Mouse (Mus musculus): ENCODE measurements around the gene Usp8. TPM values are rescaled to one million over a fixed set of nuclear protein-coding genes. Genes with fewer than 3 reads are reported as not detected.

Gene Usp8
- polyA plus RNA-seq, 1 experiment from 2014 or later = 36.9 TPM

- no peak for DNase-seq (ENCODE audit: low spot score)
- no peaks in the 10 kb centered on the region for H3K9me3 ChIP-seq (ENCODE audit: control insufficient read depth, low read length)
- WGBS = 42% methylated on average over 11 of the region's 11 CpGs
- no peak overlapping the region for H3K4me2 ChIP-seq (ENCODE audit: low read length)
- no peak overlapping the region for H3K9ac ChIP-seq (ENCODE audit: low read length)
- no peak overlapping the region for H3K27ac ChIP-seq (ENCODE audit: low read depth)
- no peaks in the 10 kb centered on the region for H3K4me1 ChIP-seq (replicated peaks; ENCODE audit: control insufficient read depth, insufficient read depth, low read length)
- H3K27me3 ChIP-seq (replicated peaks; ENCODE audit: control insufficient read depth, insufficient read depth, low read length) = no peaks in the 10 kb centered on the region
- no peak overlapping the region for H3K4me3 ChIP-seq (ENCODE audit: low read depth, low read length)
- peaks cover 23% of the 10 kb centered on the region for H3K36me3 ChIP-seq (ENCODE audit: control insufficient read depth, insufficient read depth, low read length)
- no peak for ATAC-seq (replicated peaks; ENCODE audit: low FRiP score, low TSS enrichment, low read depth)
These were observed 58.9 kb downstream of the Usp8 start for GRCm38 (mm10) chr2:126765867-126766582.

GRCm38 (mm10) chr2:126767599-126767998, 60.5 kb downstream of the Usp8 start:
- H3K4me2 ChIP-seq (ENCODE audit: low read length) = no peak overlapping the region
- H3K27me3 ChIP-seq (replicated peaks; ENCODE audit: control insufficient read depth, insufficient read depth, low read length) = no peaks in the 10 kb centered on the region
- H3K36me3 ChIP-seq (ENCODE audit: control insufficient read depth, insufficient read depth, low read length) = peaks cover 8% of the 10 kb centered on the region
- no peak overlapping the region for H3K27ac ChIP-seq (ENCODE audit: low read depth)
- H3K9me3 ChIP-seq (ENCODE audit: control insufficient read depth, low read length) = no peaks in the 10 kb centered on the region
- no peak for ATAC-seq (replicated peaks; ENCODE audit: low FRiP score, low TSS enrichment, low read depth)
- WGBS = 92% methylated on average over 3 of the region's 3 CpGs
- H3K9ac ChIP-seq (ENCODE audit: low read length) = no peak overlapping the region
- no peak for DNase-seq (ENCODE audit: low spot score)
- no peak overlapping the region for H3K4me3 ChIP-seq (ENCODE audit: low read depth, low read length)
- no peaks in the 10 kb centered on the region for H3K4me1 ChIP-seq (replicated peaks; ENCODE audit: control insufficient read depth, insufficient read depth, low read length)

- no peak overlapping the region for H3K27ac ChIP-seq (ENCODE audit: low read depth)
- H3K4me2 ChIP-seq (ENCODE audit: low read length) = no peak overlapping the region
- WGBS = 71% methylated on average over 4 of the region's 4 CpGs
- H3K4me1 ChIP-seq (replicated peaks; ENCODE audit: control insufficient read depth, insufficient read depth, low read length) = no peaks in the 10 kb centered on the region
- H3K27me3 ChIP-seq (replicated peaks; ENCODE audit: control insufficient read depth, insufficient read depth, low read length) = no peaks in the 10 kb centered on the region
- no peak overlapping the region for H3K9ac ChIP-seq (ENCODE audit: low read length)
- no peaks in the 10 kb centered on the region for H3K9me3 ChIP-seq (ENCODE audit: control insufficient read depth, low read length)
- H3K36me3 ChIP-seq (ENCODE audit: control insufficient read depth, insufficient read depth, low read length) = peaks cover 2% of the 10 kb centered on the region
- no peak for ATAC-seq (replicated peaks; ENCODE audit: low FRiP score, low TSS enrichment, low read depth)
- no peak for DNase-seq (ENCODE audit: low spot score)
- no peak overlapping the region for H3K4me3 ChIP-seq (ENCODE audit: low read depth, low read length)
These were observed 61.1 kb downstream of the Usp8 start for GRCm38 (mm10) chr2:126768194-126768593.

- H3K27ac ChIP-seq (ENCODE audit: low read depth) = no peak overlapping the region
- 67% methylated on average over 19 of the region's 19 CpGs for WGBS
- DNase-seq (ENCODE audit: low spot score) = no peak
These were observed 62.5 kb downstream of the Usp8 start for GRCm38 (mm10) chr2:126769431-126770181.

GRCm38 (mm10) chr2:126772217-126772616, 65.1 kb downstream of the Usp8 start:
- DNase-seq (ENCODE audit: low spot score) (no peak), ATAC-seq (replicated peaks; ENCODE audit: low FRiP score, low TSS enrichment, low read depth) (no peak)
- no peaks in the 10 kb centered on the region for H3K36me3 ChIP-seq (ENCODE audit: control insufficient read depth, insufficient read depth, low read length)
- H3K4me1 ChIP-seq (replicated peaks; ENCODE audit: control insufficient read depth, insufficient read depth, low read length) = no peaks in the 10 kb centered on the region
- H3K27me3 ChIP-seq (replicated peaks; ENCODE audit: control insufficient read depth, insufficient read depth, low read length) = no peaks in the 10 kb centered on the region
- no peaks in the 10 kb centered on the region for H3K9me3 ChIP-seq (ENCODE audit: control insufficient read depth, low read length)
- H3K27ac ChIP-seq (ENCODE audit: low read depth) = no peak overlapping the region
- no peak overlapping the region for H3K4me2 ChIP-seq (ENCODE audit: low read length)
- H3K4me3 ChIP-seq (ENCODE audit: low read depth, low read length) = no peak overlapping the region
- no peak overlapping the region for H3K9ac ChIP-seq (ENCODE audit: low read length)
- WGBS = 92% methylated on average over 5 of the region's 5 CpGs

More at GRCm38 (mm10) chr2:126769431-126770181, 62.5 kb downstream of the Usp8 start:
- Histone ChIP-seq H3K9ac (ENCODE audit: low read length) (no peak overlapping the region), H3K36me3 (ENCODE audit: control insufficient read depth, insufficient read depth, low read length) (no peaks in the 10 kb centered on the region), H3K4me3 (ENCODE audit: low read depth, low read length) (no peak overlapping the region), H3K4me2 (ENCODE audit: low read length) (no peak overlapping the region), H3K4me1 (replicated peaks; ENCODE audit: control insufficient read depth, insufficient read depth, low read length) (no peaks in the 10 kb centered on the region), H3K9me3 (ENCODE audit: control insufficient read depth, low read length) (no peaks in the 10 kb centered on the region), H3K27me3 (replicated peaks; ENCODE audit: control insufficient read depth, insufficient read depth, low read length) (no peaks in the 10 kb centered on the region)
- no peak for ATAC-seq (replicated peaks; ENCODE audit: low FRiP score, low TSS enrichment, low read depth)

- no peak overlapping the region for H3K4me3 ChIP-seq (ENCODE audit: low read depth, low read length)
- WGBS = 61% methylated on average over 4 of the region's 4 CpGs
- no peak overlapping the region for H3K27ac ChIP-seq (ENCODE audit: low read depth)
- ATAC-seq (replicated peaks; ENCODE audit: low FRiP score, low TSS enrichment, low read depth) = no peak
- H3K4me2 ChIP-seq (ENCODE audit: low read length) = no peak overlapping the region
- no peaks in the 10 kb centered on the region for H3K27me3 ChIP-seq (replicated peaks; ENCODE audit: control insufficient read depth, insufficient read depth, low read length)
- no peak overlapping the region for H3K9ac ChIP-seq (ENCODE audit: low read length)
- DNase-seq (ENCODE audit: low spot score) = peak; percentile 12
- H3K36me3 ChIP-seq (ENCODE audit: control insufficient read depth, insufficient read depth, low read length) = no peaks in the 10 kb centered on the region
- no peaks in the 10 kb centered on the region for H3K9me3 ChIP-seq (ENCODE audit: control insufficient read depth, low read length)
- H3K4me1 ChIP-seq (replicated peaks; ENCODE audit: control insufficient read depth, insufficient read depth, low read length) = no peaks in the 10 kb centered on the region
These were observed 68.8 kb downstream of the Usp8 start for GRCm38 (mm10) chr2:126775951-126776350.

- Histone ChIP-seq H3K27ac (ENCODE audit: low read depth) (no peak overlapping the region), H3K9ac (ENCODE audit: low read length) (no peak overlapping the region), H3K4me1 (replicated peaks; ENCODE audit: control insufficient read depth, insufficient read depth, low read length) (no peaks in the 10 kb centered on the region), H3K4me2 (ENCODE audit: low read length) (no peak overlapping the region), H3K27me3 (replicated peaks; ENCODE audit: control insufficient read depth, insufficient read depth, low read length) (no peaks in the 10 kb centered on the region), H3K4me3 (ENCODE audit: low read depth, low read length) (no peak overlapping the region), H3K9me3 (ENCODE audit: control insufficient read depth, low read length) (no peaks in the 10 kb centered on the region), H3K36me3 (ENCODE audit: control insufficient read depth, insufficient read depth, low read length) (no peaks in the 10 kb centered on the region)
- ATAC-seq (replicated peaks; ENCODE audit: low FRiP score, low TSS enrichment, low read depth) = no peak
- 37% methylated on average over 1 of the region's 1 CpGs for WGBS
- no peak for DNase-seq (ENCODE audit: low spot score)
These were observed 69.3 kb downstream of the Usp8 start for GRCm38 (mm10) chr2:126776416-126776815.

GRCm38 (mm10) chr2:126778806-126779205, 71.7 kb downstream of the Usp8 start:
- Histone ChIP-seq H3K9me3 (ENCODE audit: control insufficient read depth, low read length) (no peaks in the 10 kb centered on the region), H3K36me3 (ENCODE audit: control insufficient read depth, insufficient read depth, low read length) (no peaks in the 10 kb centered on the region), H3K27me3 (replicated peaks; ENCODE audit: control insufficient read depth, insufficient read depth, low read length) (no peaks in the 10 kb centered on the region), H3K4me3 (ENCODE audit: low read depth, low read length) (no peak overlapping the region), H3K4me2 (ENCODE audit: low read length) (no peak overlapping the region), H3K27ac (ENCODE audit: low read depth) (no peak overlapping the region), H3K9ac (ENCODE audit: low read length) (no peak overlapping the region), H3K4me1 (replicated peaks; ENCODE audit: control insufficient read depth, insufficient read depth, low read length) (no peaks in the 10 kb centered on the region)
- no peak for ATAC-seq (replicated peaks; ENCODE audit: low FRiP score, low TSS enrichment, low read depth)
- no peak for DNase-seq (ENCODE audit: low spot score)
- WGBS = 76% methylated on average over 4 of the region's 4 CpGs

Data from intestine, embryonic 14.5 days (tissue).